Mouse (Mus musculus) heart, postnatal 0 days (tissue): ENCODE measurements around the gene Kansl1l.

ENCODE experiments used
- CTCF ChIP-seq: IDR thresholded peaks from 2 replicates; pipeline ENCODE4 v1.5.1; 2016; ENCODE audit warnings: antibody characterized with exemption, control low read depth, low read depth
- EP300 ChIP-seq: IDR thresholded peaks from 2 replicates; pipeline ENCODE4 v1.6.1; 2016; ENCODE audit warnings: antibody characterized with exemption, low read depth

- TF ChIP-seq EP300 (no peak), CTCF (no peak)
Observed at GRCm38 (mm10) chr1:66814756-66815155, 2.6 kb downstream of the Kansl1l start.
